Mouse (Mus musculus): ENCODE data around the gene Foxb1. TPM values are rescaled to one million over a fixed set of nuclear protein-coding genes. Genes with fewer than 3 reads are reported as not detected.

Gene Foxb1
- polyA plus RNA-seq, 1 experiment from 2014 or later = 6.1 TPM

GRCm38 (mm10) chr9:69728736-69729135 lies 32.0 kb downstream of the Foxb1 start:
- H3K9me3 ChIP-seq (ENCODE audit: control insufficient read depth, low read length) = no peaks in the 10 kb centered on the region
- WGBS = 69% methylated on average over 5 of the region's 5 CpGs
- no peak overlapping the region for H3K4me3 ChIP-seq (ENCODE audit: low read depth, low read length)
- no peak overlapping the region for H3K27ac ChIP-seq (ENCODE audit: low read depth, low read length)
- no peak for ATAC-seq (ENCODE audit: low FRiP score)
- no peaks in the 10 kb centered on the region for H3K4me1 ChIP-seq (ENCODE audit: control insufficient read depth, insufficient read depth, low read length)
- H3K36me3 ChIP-seq (ENCODE audit: control insufficient read depth, insufficient read depth, low read length) = no peaks in the 10 kb centered on the region
- H3K9ac ChIP-seq (ENCODE audit: low read length) = no peak overlapping the region
- DNase-seq (ENCODE audit: low spot score, missing footprints) = no peak
- H3K27me3 ChIP-seq (ENCODE audit: control insufficient read depth, insufficient read depth, low read length) = no peaks in the 10 kb centered on the region
- H3K4me2 ChIP-seq = no peak overlapping the region

- Histone ChIP-seq H3K4me1 (ENCODE audit: control insufficient read depth, insufficient read depth, low read length) (peaks cover 33% of the 10 kb centered on the region), H3K27ac (ENCODE audit: low read depth, low read length) (no peak overlapping the region), H3K27me3 (ENCODE audit: control insufficient read depth, insufficient read depth, low read length) (no peaks in the 10 kb centered on the region), H3K4me2 (no peak overlapping the region), H3K9me3 (ENCODE audit: control insufficient read depth, low read length) (no peaks in the 10 kb centered on the region), H3K4me3 (ENCODE audit: low read depth, low read length) (no peak overlapping the region), H3K36me3 (ENCODE audit: control insufficient read depth, insufficient read depth, low read length) (no peaks in the 10 kb centered on the region), H3K9ac (ENCODE audit: low read length) (no peak overlapping the region)
- 34% methylated on average over 9 of the region's 9 CpGs for WGBS
- DNase-seq (ENCODE audit: low spot score, missing footprints) (no peak), ATAC-seq (ENCODE audit: low FRiP score) (no peak)
Measured at GRCm38 (mm10) chr9:69718431-69718830, 42.3 kb downstream of the Foxb1 start.

- no peak overlapping the region for H3K4me2 ChIP-seq
- no peak overlapping the region for H3K9ac ChIP-seq (ENCODE audit: low read length)
- H3K4me1 ChIP-seq (ENCODE audit: control insufficient read depth, insufficient read depth, low read length) = peaks cover 42% of the 10 kb centered on the region
- no peaks in the 10 kb centered on the region for H3K27me3 ChIP-seq (ENCODE audit: control insufficient read depth, insufficient read depth, low read length)
- no peak overlapping the region for H3K4me3 ChIP-seq (ENCODE audit: low read depth, low read length)
- no peaks in the 10 kb centered on the region for H3K36me3 ChIP-seq (ENCODE audit: control insufficient read depth, insufficient read depth, low read length)
- ATAC-seq (ENCODE audit: low FRiP score) = no peak
- no peak overlapping the region for H3K27ac ChIP-seq (ENCODE audit: low read depth, low read length)
- no peaks in the 10 kb centered on the region for H3K9me3 ChIP-seq (ENCODE audit: control insufficient read depth, low read length)
- peak; percentile 88 for DNase-seq (ENCODE audit: low spot score, missing footprints)
- WGBS = 13% methylated on average over 4 of the region's 4 CpGs
Measured at GRCm38 (mm10) chr9:69716364-69716763, 44.4 kb downstream of the Foxb1 start.

- Histone ChIP-seq H3K4me1 (ENCODE audit: control insufficient read depth, insufficient read depth, low read length) (peaks cover 42% of the 10 kb centered on the region), H3K9me3 (ENCODE audit: control insufficient read depth, low read length) (no peaks in the 10 kb centered on the region), H3K4me3 (ENCODE audit: low read depth, low read length) (no peak overlapping the region), H3K27ac (ENCODE audit: low read depth, low read length) (no peak overlapping the region), H3K36me3 (ENCODE audit: control insufficient read depth, insufficient read depth, low read length) (no peaks in the 10 kb centered on the region), H3K9ac (ENCODE audit: low read length) (no peak overlapping the region), H3K27me3 (ENCODE audit: control insufficient read depth, insufficient read depth, low read length) (no peaks in the 10 kb centered on the region), H3K4me2 (peak overlapping the region; percentile 19; the same call in 1 of the 2 replicates)
- DNase-seq (ENCODE audit: low spot score, missing footprints) (peak; percentile 86), ATAC-seq (ENCODE audit: low FRiP score) (no peak)
- WGBS = 6% methylated on average over 12 of the region's 12 CpGs
Measured at GRCm38 (mm10) chr9:69715445-69715844, 45.3 kb downstream of the Foxb1 start.

GRCm38 (mm10) chr9:69714346-69714745 lies 46.4 kb downstream of the Foxb1 start:
- DNase-seq (ENCODE audit: low spot score, missing footprints) = no peak
- peaks cover 42% of the 10 kb centered on the region for H3K4me1 ChIP-seq (ENCODE audit: control insufficient read depth, insufficient read depth, low read length)
- H3K4me2 ChIP-seq = peak overlapping the region; percentile 27
- peak; percentile 76 for ATAC-seq (ENCODE audit: low FRiP score)
- H3K27me3 ChIP-seq (ENCODE audit: control insufficient read depth, insufficient read depth, low read length) = no peaks in the 10 kb centered on the region
- H3K9ac ChIP-seq (ENCODE audit: low read length) = no peak overlapping the region
- H3K36me3 ChIP-seq (ENCODE audit: control insufficient read depth, insufficient read depth, low read length) = no peaks in the 10 kb centered on the region
- H3K27ac ChIP-seq (ENCODE audit: low read depth, low read length) = peak overlapping the region; percentile 81
- H3K4me3 ChIP-seq (ENCODE audit: low read depth, low read length) = no peak overlapping the region; the same call in 1 of the 2 replicates
- H3K9me3 ChIP-seq (ENCODE audit: control insufficient read depth, low read length) = no peaks in the 10 kb centered on the region
- WGBS = 10% methylated on average over 7 of the region's 7 CpGs

GRCm38 (mm10) chr9:69713577-69714327 lies 47.0 kb downstream of the Foxb1 start:
- H3K4me1 ChIP-seq (ENCODE audit: control insufficient read depth, insufficient read depth, low read length) = peaks cover 42% of the 10 kb centered on the region
- DNase-seq (ENCODE audit: low spot score, missing footprints) = peak; percentile 97
- no peaks in the 10 kb centered on the region for H3K9me3 ChIP-seq (ENCODE audit: control insufficient read depth, low read length)
- 8% methylated on average over 18 of the region's 18 CpGs for WGBS
- peak overlapping the region; percentile 81 for H3K27ac ChIP-seq (ENCODE audit: low read depth, low read length)
- no peak overlapping the region for H3K9ac ChIP-seq (ENCODE audit: low read length)
- peak overlapping the region; percentile 27 for H3K4me2 ChIP-seq
- no peak overlapping the region; the same call in 1 of the 2 replicates for H3K4me3 ChIP-seq (ENCODE audit: low read depth, low read length)
- no peaks in the 10 kb centered on the region for H3K27me3 ChIP-seq (ENCODE audit: control insufficient read depth, insufficient read depth, low read length)
- ATAC-seq (ENCODE audit: low FRiP score) = peak; percentile 91
- no peaks in the 10 kb centered on the region for H3K36me3 ChIP-seq (ENCODE audit: control insufficient read depth, insufficient read depth, low read length)

- H3K4me1 ChIP-seq (ENCODE audit: control insufficient read depth, insufficient read depth, low read length) = peaks cover 39% of the 10 kb centered on the region
- H3K27me3 ChIP-seq (ENCODE audit: control insufficient read depth, insufficient read depth, low read length) = no peaks in the 10 kb centered on the region
- H3K36me3 ChIP-seq (ENCODE audit: control insufficient read depth, insufficient read depth, low read length) = no peaks in the 10 kb centered on the region
- ATAC-seq (ENCODE audit: low FRiP score) (peak; percentile 47; the same call in 1 of the 2 replicates), DNase-seq (ENCODE audit: low spot score, missing footprints) (peak; percentile 94)
- no peak overlapping the region for H3K9ac ChIP-seq (ENCODE audit: low read length)
- peak overlapping the region; percentile 81 for H3K27ac ChIP-seq (ENCODE audit: low read depth, low read length)
- H3K4me3 ChIP-seq (ENCODE audit: low read depth, low read length) = no peak overlapping the region
- H3K4me2 ChIP-seq = peak overlapping the region; percentile 27
- 8% methylated on average over 12 of the region's 12 CpGs for WGBS
- H3K9me3 ChIP-seq (ENCODE audit: control insufficient read depth, low read length) = no peaks in the 10 kb centered on the region
Measured at GRCm38 (mm10) chr9:69712714-69713525, 47.8 kb downstream of the Foxb1 start.
